Mouse (Mus musculus): Measurements from ENCODE around the gene Junb.

- no peak for TF ChIP-seq USF1 (IDR thresholded peaks at IDR 0.05; ENCODE audit: low read depth)
- TF ChIP-seq CTCF (IDR thresholded peaks at IDR 0.05; ENCODE audit: control insufficient read depth, insufficient read depth, insufficient read length): no peak
- no peak for TF ChIP-seq MAX (IDR thresholded peaks at IDR 0.05)
Measured at GRCm38 (mm10) chr8:85014431-85014830, 35.9 kb upstream of the Junb start, which contains the start of gene Best2.

All from C2C12 (cell line).